Mouse (Mus musculus): ENCODE results near the gene Itprip.
A peak's percentile ranks its signal among the peaks of the same experiment; 100 is the strongest.

Itprip gene

GRCm38 (mm10) chr19:47914191-47914590 is 4.9 kb downstream of the Itprip start:
- DNase-seq = no peak

- no peak for DNase-seq
These were observed 5.8 kb downstream of the Itprip start for GRCm38 (mm10) chr19:47913344-47913743.

GRCm38 (mm10) chr19:47910751-47911150 is 8.3 kb downstream of the Itprip start:
- DNase-seq = no peak

GRCm38 (mm10) chr19:47910117-47910618 is 8.9 kb downstream of the Itprip start:
- no peak for DNase-seq

- DNase-seq = peak; percentile 60 to 66
These were observed 9.5 kb downstream of the Itprip start for GRCm38 (mm10) chr19:47909387-47910116.

- no peak for DNase-seq
These were observed 10.1 kb downstream of the Itprip start for GRCm38 (mm10) chr19:47908961-47909371.

- DNase-seq = no peak
These were observed 11.5 kb downstream of the Itprip start for GRCm38 (mm10) chr19:47907596-47907995.

GRCm38 (mm10) chr19:47905603-47906002 is 13.5 kb downstream of the Itprip start:
- peak in 1 of 2 experiments; percentile 41 for DNase-seq

GRCm38 (mm10) chr19:47905081-47905480 is 14.0 kb downstream of the Itprip start:
- DNase-seq = no peak

- no peak for DNase-seq
These were observed 15.4 kb downstream of the Itprip start for GRCm38 (mm10) chr19:47903679-47904078.

GRCm38 (mm10) chr19:47902316-47903201 is 16.5 kb downstream of the Itprip start:
- DNase-seq = peak in 1 of 2 experiments; percentile 48

- DNase-seq = no peak
These were observed 18.5 kb downstream of the Itprip start for GRCm38 (mm10) chr19:47900558-47900957.

GRCm38 (mm10) chr19:47900012-47900411 is 19.1 kb downstream of the Itprip start:
- no peak for DNase-seq

GRCm38 (mm10) chr19:47898472-47899079 is 20.5 kb downstream of the Itprip start:
- no peak for DNase-seq

GRCm38 (mm10) chr19:47893092-47893491 is 26.0 kb downstream of the Itprip start:
- DNase-seq = no peak

GRCm38 (mm10) chr19:47891562-47892312 is 27.4 kb downstream of the Itprip start:
- DNase-seq = peak; percentile 50 to 66

- DNase-seq = peak; percentile 50 to 60
These were observed 28.5 kb downstream of the Itprip start for GRCm38 (mm10) chr19:47890489-47891130.

GRCm38 (mm10) chr19:47888037-47888436 is 31.1 kb downstream of the Itprip start:
- no peak for DNase-seq

GRCm38 (mm10) chr19:47887417-47887816 is 31.7 kb downstream of the Itprip start:
- no peak for DNase-seq

- DNase-seq = peak; percentile 71 to 77
These were observed 32.5 kb downstream of the Itprip start for GRCm38 (mm10) chr19:47886617-47887016.

GRCm38 (mm10) chr19:47885886-47886285 is 33.2 kb downstream of the Itprip start:
- DNase-seq = no peak

- peak; percentile 35 to 66 for DNase-seq
These were observed 33.8 kb downstream of the Itprip start for GRCm38 (mm10) chr19:47885191-47885743.
